Mouse (Mus musculus) NIH3T3 (cell line): ENCODE results near the gene Pnkd.
"Not testable (repeated sequence)": the region's sequence is repeated elsewhere in the genome, so short reads cannot be mapped to it uniquely, and the experiment has no call there.

Experiments used
- DNase-seq: peaks from one replicate; pipeline ENCODE4 v3.0.0-alpha.2; 2012; ENCODE audit warnings: low read depth

The Pnkd gene

GRCm38 (mm10) chr1:74331046-74331681, 46.4 kb downstream of the Pnkd start:
- no peak for DNase-seq

- peak; percentile 95 for DNase-seq
These were observed 47.6 kb downstream of the Pnkd start for GRCm38 (mm10) chr1:74332241-74332763.

- DNase-seq, result no peak
These were observed 48.2 kb downstream of the Pnkd start for GRCm38 (mm10) chr1:74332930-74333329.

GRCm38 (mm10) chr1:74334607-74335006, 49.9 kb downstream of the Pnkd start:
- DNase-seq, result no peak

- DNase-seq, result no peak
These were observed 50.3 kb downstream of the Pnkd start for GRCm38 (mm10) chr1:74335033-74335432.

GRCm38 (mm10) chr1:74335436-74336170, 50.9 kb downstream of the Pnkd start:
- DNase-seq, result no peak

GRCm38 (mm10) chr1:74337241-74337771, 52.6 kb downstream of the Pnkd start:
- no peak for DNase-seq

- DNase-seq, result no peak
These were observed 53.3 kb downstream of the Pnkd start for GRCm38 (mm10) chr1:74338013-74338412.

- no peak for DNase-seq
These were observed 53.9 kb downstream of the Pnkd start for GRCm38 (mm10) chr1:74338626-74339025.

GRCm38 (mm10) chr1:74339917-74340316, 55.2 kb downstream of the Pnkd start:
- DNase-seq, result no peak

GRCm38 (mm10) chr1:74340361-74340764, 55.6 kb downstream of the Pnkd start:
- DNase-seq, result no peak

- DNase-seq, result not testable (repeated sequence)
These were observed 56.3 kb downstream of the Pnkd start for GRCm38 (mm10) chr1:74340992-74341391.

- no peak for DNase-seq
These were observed 57.2 kb downstream of the Pnkd start for GRCm38 (mm10) chr1:74341898-74342297.

- DNase-seq, result no peak
These were observed 57.6 kb downstream of the Pnkd start for GRCm38 (mm10) chr1:74342308-74342707.

GRCm38 (mm10) chr1:74343161-74343560, 58.4 kb downstream of the Pnkd start:
- DNase-seq, result no peak

- no peak for DNase-seq
These were observed 59.6 kb downstream of the Pnkd start for GRCm38 (mm10) chr1:74344163-74344916.

- no peak for DNase-seq
These were observed 66.5 kb downstream of the Pnkd start for GRCm38 (mm10) chr1:74351185-74351769.

GRCm38 (mm10) chr1:74352532-74353096, 67.9 kb downstream of the Pnkd start:
- DNase-seq, result peak; percentile 78

- no peak for DNase-seq
These were observed 68.9 kb downstream of the Pnkd start for GRCm38 (mm10) chr1:74353453-74354229.

- DNase-seq, result no peak
These were observed 72.8 kb downstream of the Pnkd start for GRCm38 (mm10) chr1:74357531-74357930.
